Comparison of ENCODE assay signal across 8 mouse cellular contexts in the genomic region with DNA sequence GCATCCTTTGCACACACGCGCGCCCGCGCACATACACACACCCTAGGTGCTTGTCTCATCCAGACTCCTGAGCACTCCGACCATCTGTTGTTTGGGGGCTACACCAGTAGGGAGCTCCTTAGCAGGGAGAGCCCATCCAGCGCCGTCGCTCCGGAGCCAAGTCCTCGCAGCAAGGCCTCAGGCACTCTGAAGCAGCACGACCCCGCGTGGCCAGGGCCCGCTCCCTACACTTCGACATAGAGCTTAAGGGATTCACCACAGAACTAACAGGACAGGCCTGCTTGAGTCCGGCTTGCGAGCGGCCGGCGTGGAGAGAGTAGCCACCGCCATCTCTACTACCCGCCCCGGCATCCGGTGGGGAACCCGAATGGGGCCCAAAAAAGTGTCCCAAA. TPM values are rescaled to one million over a fixed set of nuclear protein-coding genes. Genes with fewer than 3 reads are reported as not detected.
DNase-seq lines count a peak whose midpoint lies in the region; ATAC-seq and TF ChIP-seq lines count a peak whose summit lies in the region.

No protein-coding gene starts in this region.

- peak overlapping the region; percentile 41 for H3K27ac ChIP-seq in brown adipose tissue, adult 24 weeks (replicated peaks; ENCODE audit: low read depth, low read length)
- H3K27ac ChIP-seq in heart, embryonic 15.5 days: peak overlapping the region; percentile 91
- peak overlapping the region; percentile 77 for H3K27ac ChIP-seq in liver, embryonic 15.5 days (replicated peaks)
- peak overlapping the region; percentile 78 for H3K27ac ChIP-seq in neural tube, embryonic 11.5 days (ENCODE audit: low read depth, low read length)
- peak overlapping the region; percentile 80 for H3K27ac ChIP-seq in testis, adult 2 months (ENCODE audit: control insufficient read depth, insufficient read depth, low read depth, low read length)

- peak overlapping the region; percentile 80 for H3K4me2 ChIP-seq in heart, embryonic 15.5 days
- H3K4me2 ChIP-seq in liver, embryonic 15.5 days: peak overlapping the region; percentile 93
- peak overlapping the region; percentile 63 for H3K4me2 ChIP-seq in neural tube, embryonic 11.5 days (ENCODE audit: low read depth)

- H3K4me1 ChIP-seq in brown adipose tissue, adult 24 weeks (ENCODE audit: control insufficient read depth, insufficient read depth, insufficient read length, low read length): peaks cover 18% of the 10 kb centered on the region
- H3K4me1 ChIP-seq in heart, embryonic 15.5 days (replicated peaks): peaks cover 38% of the 10 kb centered on the region
- peaks cover 49% of the 10 kb centered on the region for H3K4me1 ChIP-seq in liver, embryonic 15.5 days (replicated peaks)
- H3K4me1 ChIP-seq in neural tube, embryonic 11.5 days (ENCODE audit: control insufficient read depth, insufficient read depth, low read length): peaks cover 20% of the 10 kb centered on the region
- peaks cover 18% of the 10 kb centered on the region for H3K4me1 ChIP-seq in testis, adult 2 months (ENCODE audit: control insufficient read depth, insufficient read depth, low read length)

- peak overlapping the region; percentile 85 for H3K9ac ChIP-seq in heart, embryonic 15.5 days
- peak overlapping the region; percentile 82 for H3K9ac ChIP-seq in liver, embryonic 15.5 days
- peak overlapping the region; percentile 96 for H3K9ac ChIP-seq in neural tube, embryonic 11.5 days (ENCODE audit: low read length)

- H3K27me3 ChIP-seq in heart, embryonic 15.5 days: no peaks in the 10 kb centered on the region
- H3K27me3 ChIP-seq in liver, embryonic 15.5 days: no peaks in the 10 kb centered on the region
- no peaks in the 10 kb centered on the region for H3K27me3 ChIP-seq in neural tube, embryonic 11.5 days (ENCODE audit: control insufficient read depth, insufficient read depth, low read length)
- H3K27me3 ChIP-seq in testis, adult 2 months (ENCODE audit: control insufficient read depth, insufficient read depth, low read length): no peaks in the 10 kb centered on the region

- H3K4me3 ChIP-seq in brown adipose tissue, adult 24 weeks (ENCODE audit: insufficient read depth, low read depth, low read length): peak overlapping the region; percentile 84
- peak overlapping the region; percentile 94 for H3K4me3 ChIP-seq in heart, embryonic 15.5 days
- H3K4me3 ChIP-seq in liver, embryonic 15.5 days (replicated peaks): peak overlapping the region; percentile 83
- peak overlapping the region; percentile 90 for H3K4me3 ChIP-seq in neural tube, embryonic 11.5 days (ENCODE audit: low read depth, low read length)
- peak overlapping the region; percentile 96 for H3K4me3 ChIP-seq in testis, adult 2 months (ENCODE audit: control insufficient read depth, low read depth, low read length)

- peak; percentile 59 for DNase-seq in CD4-positive helper T cell, adult 2 months (ENCODE audit: low read depth, low spot score)
- peak; percentile 67 to 78 for DNase-seq in kidney, postnatal 36 days
- DNase-seq in neural tube, embryonic 11.5 days (ENCODE audit: low spot score): peak; percentile 71

- 0 out of 2 replicates have a peak, but pooled peaks have one; percentile 2 for TF ChIP-seq CTCF in testis, adult 2 months (IDR thresholded peaks at IDR 0.05; ENCODE audit: control insufficient read depth, insufficient read depth, insufficient replicate concordance, low read depth, low read length)

- peak; percentile 44 for ATAC-seq in erythroid progenitor cell, adult 5-6 weeks (replicated peaks; ENCODE audit: low FRiP score, poor library complexity, severe bottlenecking)
- ATAC-seq in heart, embryonic 15.5 days (replicated peaks; ENCODE audit: insufficient number of reproducible peaks, insufficient read depth, low FRiP score, low read depth): peak; percentile 30
- peak; percentile 2 for ATAC-seq in liver, embryonic 15.5 days (ENCODE audit: insufficient read depth)
- ATAC-seq in neural tube, embryonic 11.5 days (ENCODE audit: insufficient read depth, low FRiP score, low TSS enrichment): peak; percentile 55

- peaks cover 14% of the 10 kb centered on the region for H3K36me3 ChIP-seq in heart, embryonic 15.5 days
- H3K36me3 ChIP-seq in liver, embryonic 15.5 days (replicated peaks): peaks cover 25% of the 10 kb centered on the region
- peaks cover 13% of the 10 kb centered on the region for H3K36me3 ChIP-seq in neural tube, embryonic 11.5 days (ENCODE audit: control insufficient read depth, insufficient read depth, low read length)
- no peaks in the 10 kb centered on the region for H3K36me3 ChIP-seq in testis, adult 2 months (ENCODE audit: control insufficient read depth, insufficient read depth, low read length)

- under 1% methylated on average over 26 of the region's 26 CpGs for WGBS in heart, embryonic 15.5 days
- WGBS in liver, embryonic 15.5 days (ENCODE audit: insufficient replicate concordance): under 1% methylated on average over 26 of the region's 26 CpGs
- WGBS in neural tube, embryonic 11.5 days: under 1% methylated on average over 26 of the region's 26 CpGs

- TF ChIP-seq POLR2A in testis, adult 2 months (IDR thresholded peaks at IDR 0.05; ENCODE audit: control insufficient read depth, low read depth, low read length): no peak

- H3K9me3 ChIP-seq in heart, embryonic 15.5 days (replicated peaks): no peaks in the 10 kb centered on the region
- no peaks in the 10 kb centered on the region for H3K9me3 ChIP-seq in liver, embryonic 15.5 days (replicated peaks)
- H3K9me3 ChIP-seq in neural tube, embryonic 11.5 days (ENCODE audit: control insufficient read depth, low read length): no peaks in the 10 kb centered on the region

RNA-seq across cellular contexts. Expression of gene Acly, which starts 0.7 kb away (rescaled TPM):
- 2,639 and 2,906 TPM in 2 replicates for polyA plus RNA-seq in brown adipose tissue, adult 24 weeks (2012; ENCODE audit: insufficient read depth, insufficient read length, missing spikeins)
- 17.6 and 38.2 TPM in 2 replicates for total RNA-seq in erythroid progenitor cell, adult 5-6 weeks (2015; ENCODE audit: low replicate concordance)
- 18.1 and 22.0 TPM in 2 replicates for total RNA-seq in erythroid progenitor cell, adult 5-6 weeks (2017; ENCODE audit: low replicate concordance)
- polyA plus RNA-seq in heart, embryonic 15.5 days (2015; fragmentation: Nextera tagmentation; extraction: Ambion mirVana): 49.5 and 76.6 TPM in 2 replicates
- 103 and 111 TPM in 2 replicates for polyA plus RNA-seq in liver, embryonic 15.5 days (2015; fragmentation: Nextera tagmentation; extraction: Ambion mirVana)
- polyA plus RNA-seq in neural tube, embryonic 11.5 days (2014; fragmentation: Nextera tagmentation; extraction: Ambion mirVana): 330 and 394 TPM in 2 replicates
- polyA plus RNA-seq in testis, adult 2 months (2012; rRNA removed): 24.7 and 30.4 TPM in 2 replicates

RNA-seq across cellular contexts. Expression of gene Ttc25, which starts 18.3 kb away (rescaled TPM):
- polyA plus RNA-seq in brown adipose tissue, adult 24 weeks (2012; ENCODE audit: insufficient read depth, insufficient read length, missing spikeins): 28.0 and 35.4 TPM in 2 replicates
- total RNA-seq in erythroid progenitor cell, adult 5-6 weeks (2015; ENCODE audit: low replicate concordance): not detected in 2 replicates
- total RNA-seq in erythroid progenitor cell, adult 5-6 weeks (2017; ENCODE audit: low replicate concordance): not detected in 2 replicates
- polyA plus RNA-seq in heart, embryonic 15.5 days (2015; fragmentation: Nextera tagmentation; extraction: Ambion mirVana): 0.66 TPM in 2 replicates
- polyA plus RNA-seq in liver, embryonic 15.5 days (2015; fragmentation: Nextera tagmentation; extraction: Ambion mirVana): 0.07 and 0.14 TPM in 2 replicates
- 1.0 and 1.4 TPM in 2 replicates for polyA plus RNA-seq in neural tube, embryonic 11.5 days (2014; fragmentation: Nextera tagmentation; extraction: Ambion mirVana)
- polyA plus RNA-seq in testis, adult 2 months (2012; rRNA removed): 70.4 and 74.1 TPM in 2 replicates

RNA-seq across cellular contexts. Expression of gene Cnp, which starts 47.6 kb away (rescaled TPM):
- 7.7 and 8.4 TPM in 2 replicates for polyA plus RNA-seq in brown adipose tissue, adult 24 weeks (2012; ENCODE audit: insufficient read depth, insufficient read length, missing spikeins)
- total RNA-seq in erythroid progenitor cell, adult 5-6 weeks (2015; ENCODE audit: low replicate concordance): 3.6 and 23.1 TPM in 2 replicates
- 14.1 and 14.4 TPM in 2 replicates for total RNA-seq in erythroid progenitor cell, adult 5-6 weeks (2017; ENCODE audit: low replicate concordance)
- 17.4 and 27.6 TPM in 2 replicates for polyA plus RNA-seq in heart, embryonic 15.5 days (2015; fragmentation: Nextera tagmentation; extraction: Ambion mirVana)
- 14.2 and 15.1 TPM in 2 replicates for polyA plus RNA-seq in liver, embryonic 15.5 days (2015; fragmentation: Nextera tagmentation; extraction: Ambion mirVana)
- 26.1 and 28.0 TPM in 2 replicates for polyA plus RNA-seq in neural tube, embryonic 11.5 days (2014; fragmentation: Nextera tagmentation; extraction: Ambion mirVana)
- 3.3 and 3.7 TPM in 2 replicates for polyA plus RNA-seq in testis, adult 2 months (2012; rRNA removed)

RNA-seq across cellular contexts. Expression of gene Klhl11, which starts 54.5 kb away (rescaled TPM):
- polyA plus RNA-seq in brown adipose tissue, adult 24 weeks (2012; ENCODE audit: insufficient read depth, insufficient read length, missing spikeins): 2.5 and 3.4 TPM in 2 replicates
- total RNA-seq in erythroid progenitor cell, adult 5-6 weeks (2015; ENCODE audit: low replicate concordance): 2.5 and 5.0 TPM in 2 replicates
- total RNA-seq in erythroid progenitor cell, adult 5-6 weeks (2017; ENCODE audit: low replicate concordance): 12.1 and 15.7 TPM in 2 replicates
- 6.9 and 8.7 TPM in 2 replicates for polyA plus RNA-seq in heart, embryonic 15.5 days (2015; fragmentation: Nextera tagmentation; extraction: Ambion mirVana)
- polyA plus RNA-seq in liver, embryonic 15.5 days (2015; fragmentation: Nextera tagmentation; extraction: Ambion mirVana): 1.6 and 2.2 TPM in 2 replicates
- polyA plus RNA-seq in neural tube, embryonic 11.5 days (2014; fragmentation: Nextera tagmentation; extraction: Ambion mirVana): 13.9 and 14.8 TPM in 2 replicates
- polyA plus RNA-seq in testis, adult 2 months (2012; rRNA removed): 10.2 and 11.2 TPM in 2 replicates

Comparison
In these comparisons a context has a peak if more than half of its experiments do, and no peak if none do; other contexts are left out.
1. Peak in every context shown above with its lines: DNase-seq, ATAC-seq, H3K4me3 ChIP-seq and H3K27ac ChIP-seq.
2. H3K27ac ChIP-seq: peak in every context shown above with its lines; median percentile 91 in heart, embryonic 15.5 days; 80 in testis, adult 2 months; 78 in neural tube, embryonic 11.5 days; 77 in liver, embryonic 15.5 days; 41 in brown adipose tissue, adult 24 weeks.
3. ATAC-seq: peak in every context shown above with its lines; median percentile 55 in neural tube, embryonic 11.5 days; 44 in erythroid progenitor cell, adult 5-6 weeks; 30 in heart, embryonic 15.5 days; 2 in liver, embryonic 15.5 days.
4. RNA of gene Ttc25, which starts 18.3 kb away (polyA plus RNA-seq): 70.4 to 74.1 TPM in testis, adult 2 months and 28.0 to 35.4 TPM in brown adipose tissue, adult 24 weeks; 1.0 to 1.4 TPM in neural tube, embryonic 11.5 days, 0.66 TPM in heart, embryonic 15.5 days and 0.07 to 0.14 TPM in liver, embryonic 15.5 days; every median in the first group is over 10 times any median in the second.